Mouse (Mus musculus): ENCODE results near the gene Patl1. TPM values are rescaled to one million over a fixed set of nuclear protein-coding genes. Genes with fewer than 3 reads are reported as not detected.
"Not testable (repeated sequence)": the region's sequence is repeated elsewhere in the genome, so short reads cannot be mapped to it uniquely, and the experiment has no call there.

Patl1 gene
- polyA plus RNA-seq, 1 experiment from 2014 or later: 22.6 TPM

DNA sequence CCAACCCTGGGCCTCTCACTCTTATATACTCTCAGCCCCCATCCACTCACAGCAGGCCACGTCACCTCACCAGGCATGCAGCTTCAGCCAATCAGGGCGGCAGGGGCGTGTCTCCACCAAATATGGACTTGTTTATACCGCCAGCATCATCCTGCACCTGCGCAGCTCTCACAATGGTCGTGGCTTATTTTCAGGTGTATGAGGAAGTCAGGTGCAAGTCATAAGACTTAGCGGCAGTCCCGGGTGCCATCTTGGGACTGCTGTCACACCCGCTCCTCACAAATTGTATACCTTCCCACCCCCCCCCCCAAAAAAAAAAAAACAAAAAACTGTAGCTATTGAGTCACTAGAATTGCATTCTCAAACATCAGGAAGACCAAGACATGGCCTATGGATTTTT lies 34.3 kb downstream of the Patl1 start:
- not testable (repeated sequence) for H3K27ac ChIP-seq; H3K9me3 ChIP-seq; DNase-seq (ENCODE audit: extremely low spot score, low spot score); H3K4me3 ChIP-seq; H3K27me3 ChIP-seq (ENCODE audit: poor library complexity, severe bottlenecking); H3K4me1 ChIP-seq
- H3K36me3 ChIP-seq (replicated peaks): peaks cover 51% of the 10 kb centered on the region
- WGBS: 93% methylated on average over 9 of the region's 9 CpGs

DNA sequence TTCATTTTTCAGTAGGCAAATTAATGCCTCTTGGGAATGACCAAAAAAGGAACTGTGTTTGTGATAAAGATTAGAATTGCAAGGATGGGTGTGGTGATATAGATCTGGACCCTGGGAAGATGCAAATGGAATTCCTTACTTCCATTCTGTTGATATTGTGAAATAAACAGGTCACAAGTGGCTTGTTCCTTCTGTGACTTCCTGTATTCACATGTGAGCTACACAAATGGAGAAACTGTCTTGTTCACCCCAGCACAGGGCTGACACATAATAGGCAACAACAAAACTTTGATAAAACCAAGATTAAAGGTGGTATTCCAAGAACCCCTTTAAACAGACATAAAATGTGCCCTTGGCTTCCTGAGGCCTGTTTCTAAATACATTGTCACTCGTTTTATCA lies 37.7 kb downstream of the Patl1 start:
- H3K36me3 ChIP-seq (replicated peaks): peaks cover 18% of the 10 kb centered on the region
- DNase-seq (ENCODE audit: extremely low spot score, low spot score): no peak
- H3K4me3 ChIP-seq: no peak overlapping the region
- H3K27ac ChIP-seq: no peak overlapping the region
- 58% methylated on average over 1 of the region's 1 CpGs for WGBS
- no peaks in the 10 kb centered on the region for H3K27me3 ChIP-seq (ENCODE audit: poor library complexity, severe bottlenecking)
- H3K9me3 ChIP-seq: no peaks in the 10 kb centered on the region
- no peaks in the 10 kb centered on the region for H3K4me1 ChIP-seq

DNA sequence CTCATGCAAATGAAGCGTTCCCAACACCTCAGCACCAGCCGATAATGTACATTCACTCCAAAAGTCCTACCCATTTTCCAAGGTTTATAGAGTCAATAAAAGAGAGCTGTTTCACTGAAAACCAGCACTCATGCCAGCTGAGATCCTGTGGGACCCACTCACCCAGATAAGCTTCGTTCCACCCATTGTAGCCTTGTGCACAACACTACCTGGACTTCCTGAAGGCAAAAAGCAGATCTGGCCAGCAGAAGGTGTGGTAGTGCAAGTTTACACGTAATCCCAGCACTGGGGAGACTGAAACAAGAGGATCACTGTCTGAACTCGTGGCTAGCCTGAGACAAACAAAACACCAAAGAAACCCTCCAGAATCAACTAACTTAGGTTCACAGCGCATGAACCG lies 38.5 kb downstream of the Patl1 start:
- DNase-seq (ENCODE audit: extremely low spot score, low spot score): no peak
- 78% methylated on average over 7 of the region's 7 CpGs for WGBS

GRCm38 (mm10) chr19:11954206-11954605 lies 42.0 kb downstream of the Patl1 start:
- H3K27me3 ChIP-seq (ENCODE audit: poor library complexity, severe bottlenecking): no peaks in the 10 kb centered on the region
- no peak overlapping the region for H3K4me3 ChIP-seq
- no peak overlapping the region for H3K27ac ChIP-seq
- H3K9me3 ChIP-seq: no peaks in the 10 kb centered on the region
- no peaks in the 10 kb centered on the region for H3K4me1 ChIP-seq
- no peak for DNase-seq (ENCODE audit: extremely low spot score, low spot score)
- no peaks in the 10 kb centered on the region for H3K36me3 ChIP-seq (replicated peaks)
- WGBS: 54% methylated on average over 6 of the region's 6 CpGs

More for the DNA sequence above, 38.5 kb downstream of the Patl1 start:
- H3K27me3 ChIP-seq (ENCODE audit: poor library complexity, severe bottlenecking): no peaks in the 10 kb centered on the region
- H3K27ac ChIP-seq: no peak overlapping the region
- H3K4me1 ChIP-seq: no peaks in the 10 kb centered on the region
- no peak overlapping the region for H3K4me3 ChIP-seq
- peaks cover 10% of the 10 kb centered on the region for H3K36me3 ChIP-seq (replicated peaks)
- no peaks in the 10 kb centered on the region for H3K9me3 ChIP-seq

DNA sequence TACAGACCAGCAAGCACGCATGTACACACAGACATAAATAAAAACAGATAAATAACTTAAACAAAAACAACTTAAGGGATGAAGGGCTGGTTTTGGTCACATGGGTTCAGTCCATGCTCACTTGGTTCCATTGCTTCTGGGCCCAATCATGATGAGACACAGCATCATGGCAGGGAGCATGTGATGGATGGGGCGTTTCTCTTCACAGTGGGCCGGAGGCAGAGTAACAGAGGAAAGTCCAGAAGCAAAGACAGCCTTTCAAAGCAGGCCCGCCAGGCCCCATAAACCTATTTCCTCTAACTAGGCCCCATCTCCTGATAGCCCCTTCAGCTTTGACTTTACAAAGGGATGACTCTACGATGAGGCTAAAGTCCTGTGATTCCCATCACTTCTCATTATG lies 44.4 kb downstream of the Patl1 start:
- H3K9me3 ChIP-seq: no peaks in the 10 kb centered on the region
- H3K4me1 ChIP-seq: no peaks in the 10 kb centered on the region
- H3K27ac ChIP-seq: no peak overlapping the region
- no peak for DNase-seq (ENCODE audit: extremely low spot score, low spot score)
- WGBS: 91% methylated on average over 5 of the region's 5 CpGs
- no peaks in the 10 kb centered on the region for H3K36me3 ChIP-seq (replicated peaks)
- no peak overlapping the region for H3K4me3 ChIP-seq
- H3K27me3 ChIP-seq (ENCODE audit: poor library complexity, severe bottlenecking): no peaks in the 10 kb centered on the region

- no peak for DNase-seq (ENCODE audit: extremely low spot score, low spot score)
- WGBS: 92% methylated on average over 5 of the region's 5 CpGs
- Histone ChIP-seq H3K36me3 (replicated peaks) (no peaks in the 10 kb centered on the region), H3K4me1 (no peaks in the 10 kb centered on the region), H3K9me3 (no peaks in the 10 kb centered on the region), H3K27me3 (ENCODE audit: poor library complexity, severe bottlenecking) (no peaks in the 10 kb centered on the region), H3K27ac (no peak overlapping the region), H3K4me3 (no peak overlapping the region)
Observed at GRCm38 (mm10) chr19:11957396-11957795, 45.2 kb downstream of the Patl1 start.

- WGBS: 82% methylated on average over 8 of the region's 8 CpGs
- no peak for DNase-seq (ENCODE audit: extremely low spot score, low spot score)
- no peak overlapping the region for H3K4me3 ChIP-seq
- H3K36me3 ChIP-seq (replicated peaks): no peaks in the 10 kb centered on the region
- H3K27ac ChIP-seq: no peak overlapping the region
- no peaks in the 10 kb centered on the region for H3K9me3 ChIP-seq
- no peaks in the 10 kb centered on the region for H3K4me1 ChIP-seq
- no peaks in the 10 kb centered on the region for H3K27me3 ChIP-seq (ENCODE audit: poor library complexity, severe bottlenecking)
Observed at GRCm38 (mm10) chr19:11957846-11958245, 45.6 kb downstream of the Patl1 start.

DNA sequence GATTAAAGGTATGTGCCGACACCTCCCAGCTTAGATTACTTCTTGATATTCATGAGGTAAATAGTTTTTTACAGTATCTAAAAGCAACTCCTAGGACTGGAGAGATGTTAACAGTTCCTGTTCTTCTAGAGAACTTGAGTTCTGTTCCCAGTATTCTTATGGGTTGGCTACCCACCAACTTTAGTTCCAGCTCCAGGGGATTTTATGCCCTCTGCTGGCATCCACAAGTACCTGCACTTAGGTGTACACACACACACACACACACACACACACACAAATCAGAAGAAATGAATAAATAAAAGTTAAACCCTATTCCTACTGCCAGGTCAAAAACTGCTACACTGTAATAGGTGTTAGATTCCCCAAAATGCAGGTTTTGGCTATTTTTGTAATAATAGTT lies 52.1 kb downstream of the Patl1 start:
- no peaks in the 10 kb centered on the region for H3K27me3 ChIP-seq (ENCODE audit: poor library complexity, severe bottlenecking)
- no peak for DNase-seq (ENCODE audit: extremely low spot score, low spot score)
- H3K4me3 ChIP-seq: peak overlapping the region; percentile 85
- WGBS: 100% methylated on average over 1 of the region's 1 CpGs
- peaks cover 15% of the 10 kb centered on the region for H3K4me1 ChIP-seq
- peak overlapping the region; percentile 75; the same call in 1 of the 2 replicates for H3K27ac ChIP-seq
- peaks cover 8% of the 10 kb centered on the region for H3K36me3 ChIP-seq (replicated peaks)
- no peaks in the 10 kb centered on the region; the same call in 1 of the 2 replicates for H3K9me3 ChIP-seq

DNA sequence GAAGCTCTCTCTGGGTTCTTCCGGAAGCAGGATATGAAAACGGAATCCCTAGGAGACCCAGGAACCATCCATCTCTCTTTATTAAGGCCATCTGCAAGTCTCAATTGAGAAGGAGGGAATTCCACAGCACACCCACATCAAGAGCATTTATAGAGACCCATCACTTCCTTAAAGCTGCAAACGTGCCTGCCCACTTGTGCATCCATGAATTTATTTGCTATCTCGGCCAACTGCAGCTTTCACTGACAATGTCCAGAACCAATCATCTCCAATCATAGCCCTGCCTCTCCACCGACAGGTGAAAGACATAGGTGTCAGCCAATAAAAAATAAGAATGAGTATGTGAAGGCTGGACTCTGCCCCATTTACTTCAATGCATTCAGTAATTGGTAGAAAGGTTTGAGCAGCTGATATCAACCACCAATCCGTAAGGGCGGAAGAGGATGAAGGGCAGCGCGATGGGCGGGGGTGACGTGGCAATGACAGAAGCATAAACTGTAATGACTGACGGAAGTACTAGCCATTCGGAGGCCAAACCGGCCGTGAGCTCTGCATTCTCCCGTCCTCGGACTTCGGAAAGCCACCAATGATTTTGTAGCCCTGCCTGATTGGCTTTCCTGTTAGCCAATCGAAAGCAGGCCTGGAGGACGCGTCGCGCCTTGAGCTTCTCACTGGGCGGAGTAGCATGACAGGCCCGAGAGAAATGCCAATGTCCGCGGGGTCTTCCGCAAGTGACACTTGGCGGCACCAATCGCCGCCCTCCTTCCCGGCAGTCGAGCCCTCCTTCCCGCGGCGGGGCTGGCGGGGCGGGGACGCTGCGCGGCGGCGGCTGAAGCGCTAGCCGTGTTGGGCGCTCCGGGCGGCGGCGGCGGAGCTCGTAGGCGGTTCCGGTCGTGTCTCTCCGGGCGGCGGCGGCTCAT lies 53.1 kb downstream of the Patl1 start, which contains the start of gene Osbp:
Gene Osbp (plus strand): TSS at position 919 of the 920 bp plus-strand sequence.
- peak; percentile 98 for DNase-seq (ENCODE audit: extremely low spot score, low spot score)
- H3K4me3 ChIP-seq: peak within 1 kb of the TSS; percentile 85
- WGBS: under 1% methylated on average over 59 of the region's 59 CpGs
- peak within 1 kb of the TSS; percentile 88 for H3K27ac ChIP-seq
- H3K36me3 ChIP-seq (replicated peaks): peaks cover 9% of the 10 kb centered on the region
- peaks cover 15% of the 10 kb centered on the region for H3K4me1 ChIP-seq
- no peaks in the 10 kb centered on the region; the same call in 1 of the 2 replicates for H3K9me3 ChIP-seq
- H3K27me3 ChIP-seq (ENCODE audit: poor library complexity, severe bottlenecking): no peaks in the 10 kb centered on the region

DNA sequence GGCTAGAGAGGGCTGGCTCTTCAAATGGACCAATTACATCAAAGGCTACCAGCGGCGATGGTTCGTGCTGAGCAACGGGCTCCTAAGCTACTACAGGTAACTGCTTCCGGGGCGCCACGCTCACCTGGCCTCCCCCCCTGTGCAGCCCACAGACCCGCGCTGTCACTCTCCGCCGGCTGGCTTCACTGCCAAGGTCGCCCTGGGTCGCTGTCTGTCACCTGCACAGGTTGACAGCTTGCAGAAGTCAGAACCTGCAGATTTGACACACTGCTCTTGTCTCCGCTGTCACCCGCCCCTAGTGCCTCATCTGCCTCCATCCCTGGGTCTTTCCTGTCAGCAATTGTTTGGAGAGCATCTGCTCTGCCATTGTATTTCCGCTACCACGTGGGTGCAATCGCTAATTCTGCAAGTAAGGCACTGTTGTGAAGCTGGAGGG lies 54.0 kb downstream of the Patl1 start:
- WGBS: under 1% methylated on average over 18 of the region's 18 CpGs
- Histone ChIP-seq H3K27me3 (ENCODE audit: poor library complexity, severe bottlenecking) (no peaks in the 10 kb centered on the region), H3K9me3 (no peaks in the 10 kb centered on the region; the same call in 1 of the 2 replicates), H3K4me1 (peaks cover 15% of the 10 kb centered on the region), H3K4me3 (peak overlapping the region; percentile 85), H3K27ac (peak overlapping the region; percentile 88), H3K36me3 (replicated peaks) (peaks cover 18% of the 10 kb centered on the region)
- DNase-seq (ENCODE audit: extremely low spot score, low spot score): peak; percentile 20

DNA sequence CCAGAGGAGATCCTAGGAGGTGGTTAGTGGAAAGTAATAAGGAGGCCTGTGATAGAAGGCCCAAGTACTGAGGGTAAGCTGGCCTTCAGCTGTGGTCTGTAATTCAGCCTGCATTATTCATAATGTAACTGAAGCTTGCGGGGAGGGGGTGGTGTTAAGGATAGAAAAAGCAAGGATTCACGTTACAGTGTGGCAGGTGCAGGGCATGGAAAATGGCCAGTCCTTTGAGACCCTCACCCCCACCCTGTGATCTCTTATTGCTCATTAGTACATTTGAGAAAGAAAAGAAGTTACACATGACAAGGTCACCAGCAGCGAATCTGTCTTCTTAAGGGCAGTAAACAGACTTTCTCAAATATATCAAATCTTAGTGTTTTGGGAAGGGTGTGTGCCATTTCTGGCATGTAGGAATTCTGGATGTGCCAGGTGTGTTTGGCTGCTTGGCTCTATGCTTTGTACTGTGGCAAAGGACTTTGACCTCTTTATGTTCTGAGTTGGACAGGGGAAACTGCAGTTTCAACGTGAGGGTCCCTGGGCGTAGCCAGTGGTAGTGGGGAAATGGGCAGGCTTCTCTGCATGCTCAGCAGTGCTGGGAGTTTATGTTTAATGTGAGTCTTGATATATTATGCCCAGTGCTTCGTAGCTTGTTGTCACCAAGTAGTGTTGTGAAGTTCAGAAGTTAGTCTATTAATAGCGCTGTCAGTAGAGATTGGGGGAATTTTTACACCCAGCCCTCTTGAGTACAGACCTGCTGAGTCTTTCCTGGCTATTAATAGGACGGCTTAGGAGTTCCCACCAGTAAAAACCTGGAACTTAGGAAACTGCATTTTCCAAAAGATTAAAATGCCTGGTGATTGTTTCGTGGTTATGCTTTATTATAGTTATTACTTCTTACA lies 57.2 kb downstream of the Patl1 start:
- peaks cover 15% of the 10 kb centered on the region for H3K4me1 ChIP-seq
- H3K9me3 ChIP-seq: no peaks in the 10 kb centered on the region; the same call in 1 of the 2 replicates
- H3K27me3 ChIP-seq (ENCODE audit: poor library complexity, severe bottlenecking): no peaks in the 10 kb centered on the region
- 92% methylated on average over 9 of the region's 9 CpGs for WGBS
- no peak overlapping the region for H3K27ac ChIP-seq
- H3K36me3 ChIP-seq (replicated peaks): peaks cover 50% of the 10 kb centered on the region
- DNase-seq (ENCODE audit: extremely low spot score, low spot score): no peak
- H3K4me3 ChIP-seq: no peak overlapping the region

GRCm38 (mm10) chr19:11973511-11974222 lies 61.5 kb downstream of the Patl1 start:
- DNase-seq (ENCODE audit: extremely low spot score, low spot score): no peak
- Histone ChIP-seq H3K27ac (no peak overlapping the region), H3K4me3 (no peak overlapping the region), H3K36me3 (replicated peaks) (peaks cover 88% of the 10 kb centered on the region), H3K9me3 (no peaks in the 10 kb centered on the region), H3K4me1 (no peaks in the 10 kb centered on the region), H3K27me3 (ENCODE audit: poor library complexity, severe bottlenecking) (no peaks in the 10 kb centered on the region)
- WGBS: 92% methylated on average over 13 of the region's 13 CpGs

All from forebrain, embryonic 10.5 days (tissue).